Mouse (Mus musculus) limb, embryonic 15.5 days (tissue): Measurements from ENCODE around the gene Slc38a9. TPM values are rescaled to one million over a fixed set of nuclear protein-coding genes. Genes with fewer than 3 reads are reported as not detected.
A peak's percentile ranks its signal among the peaks of the same experiment; 100 is the strongest.

Experiments
- ATAC-seq: fragments of 200-750 bp; cut with Nextera tagmentation; 2 replicates; pipeline ENCODE4 v1.8.0; 2017; ENCODE audit warnings: low read depth, moderate TSS enrichment; ENCODE audit not compliant: insufficient number of reproducible peaks, low FRiP score, low TSS enrichment
- H3K27ac ChIP-seq: fragments of 300-500 bp; sonication (generic); 2 replicates; pipeline ENCODE4 v1.5.1; 2015; ENCODE audit warnings: moderate library complexity, mild to moderate bottlenecking, inconsistent platforms
- H3K27me3 ChIP-seq: fragments of 300-500 bp; sonication (generic); 2 replicates; pipeline ENCODE4 v1.6.1; 2015; ENCODE audit warnings: inconsistent platforms
- H3K36me3 ChIP-seq: fragments of 300-500 bp; sonication (generic); 2 replicates; pipeline ENCODE4 v1.6.1; 2015; ENCODE audit warnings: inconsistent platforms
- H3K4me1 ChIP-seq: fragments of 300-500 bp; sonication (generic); 2 replicates; pipeline ENCODE4 v1.6.1; 2015; ENCODE audit warnings: inconsistent platforms
- H3K4me2 ChIP-seq: fragments of 300-500 bp; sonication (generic); 2 replicates; pipeline ENCODE4 v1.6.1; 2015; ENCODE audit warnings: mild to moderate bottlenecking, inconsistent platforms
- H3K4me3 ChIP-seq: fragments of 300-500 bp; sonication (generic); 2 replicates; pipeline ENCODE4 v1.5.1; 2015; ENCODE audit warnings: mild to moderate bottlenecking, inconsistent platforms
- H3K9ac ChIP-seq: fragments of 300-500 bp; sonication (generic); 2 replicates; pipeline ENCODE4 v1.6.1; 2015; ENCODE audit warnings: inconsistent platforms
- H3K9me3 ChIP-seq: fragments of 300-500 bp; sonication (generic); 2 replicates; pipeline ENCODE4 v1.6.1; 2016; ENCODE audit warnings: inconsistent platforms
- WGBS: fragments of 180-500 bp; shearing (Covaris S2); methylation state at CpG from one replicate; pipeline ENCODE4 v1.1.7; 2015; 5-methylcytosine and 5-hydroxymethylcytosine counted together
- polyA plus RNA-seq: library from polyadenylated mRNA; unstranded; fragments of >200 nt; fragmentation: Nextera tagmentation; extraction: Ambion mirVana; gene quantifications from 2 replicates; pipeline ENCODE4 v1.2.1, GENCODE M21; 2015

Gene Slc38a9
- polyA plus RNA-seq = 17.0 and 17.9 TPM in 2 replicates

GRCm38 (mm10) chr13:112660574-112661381, at the start of gene Slc38a9:
Gene Slc38a9, plus strand, starts transcription at chr13:112660751.
- WGBS = under 1% methylated on average over 33 of the region's 33 CpGs
- Histone ChIP-seq H3K4me3 (peak within 1 kb of the TSS; percentile 74), H3K9me3 (no peaks in the 10 kb centered on the region), H3K4me2 (peak within 1 kb of the TSS; percentile 84), H3K4me1 (peaks cover 11% of the 10 kb centered on the region; the same call in 1 of the 2 replicates), H3K9ac (peak within 1 kb of the TSS; percentile 63), H3K36me3 (no peaks in the 10 kb centered on the region), H3K27ac (peak within 1 kb of the TSS; percentile 65), H3K27me3 (no peaks in the 10 kb centered on the region)
- peak; percentile 98 for ATAC-seq

GRCm38 (mm10) chr13:112621592-112621991, 39.0 kb upstream of the Slc38a9 start:
- ATAC-seq = no peak
- Histone ChIP-seq H3K27me3 (peaks cover 3% of the 10 kb centered on the region), H3K4me2 (no peak overlapping the region), H3K9ac (no peak overlapping the region), H3K9me3 (no peaks in the 10 kb centered on the region), H3K36me3 (no peaks in the 10 kb centered on the region), H3K4me1 (no peaks in the 10 kb centered on the region), H3K4me3 (no peak overlapping the region), H3K27ac (no peak overlapping the region)
- WGBS = 36% methylated on average over 3 of the region's 3 CpGs

GRCm38 (mm10) chr13:112623656-112624055, 36.9 kb upstream of the Slc38a9 start:
- Histone ChIP-seq H3K4me3 (no peak overlapping the region), H3K4me2 (no peak overlapping the region), H3K27me3 (no peaks in the 10 kb centered on the region; the same call in 1 of the 2 replicates), H3K36me3 (no peaks in the 10 kb centered on the region), H3K9me3 (no peaks in the 10 kb centered on the region), H3K27ac (no peak overlapping the region), H3K4me1 (no peaks in the 10 kb centered on the region), H3K9ac (no peak overlapping the region)
- ATAC-seq = no peak
- 57% methylated on average over 7 of the region's 7 CpGs for WGBS

- H3K4me2 ChIP-seq = no peak overlapping the region
- 74% methylated on average over 3 of the region's 3 CpGs for whole genome bisulfite sequencing
- no peak for ATAC-seq
- H3K9ac ChIP-seq = no peak overlapping the region
- no peak overlapping the region for H3K27ac ChIP-seq
- H3K4me1 ChIP-seq = no peaks in the 10 kb centered on the region
- no peaks in the 10 kb centered on the region for H3K36me3 ChIP-seq
- H3K27me3 ChIP-seq = no peaks in the 10 kb centered on the region; the same call in 1 of the 2 replicates
- no peaks in the 10 kb centered on the region for H3K9me3 ChIP-seq
- H3K4me3 ChIP-seq = no peak overlapping the region
Measured at GRCm38 (mm10) chr13:112624622-112625021, 35.9 kb upstream of the Slc38a9 start.

- Histone ChIP-seq H3K4me2 (no peak overlapping the region), H3K27ac (no peak overlapping the region), H3K4me1 (no peaks in the 10 kb centered on the region), H3K9ac (no peak overlapping the region), H3K36me3 (no peaks in the 10 kb centered on the region), H3K27me3 (no peaks in the 10 kb centered on the region; the same call in 1 of the 2 replicates), H3K9me3 (no peaks in the 10 kb centered on the region), H3K4me3 (no peak overlapping the region)
- no peak for ATAC-seq
Measured at GRCm38 (mm10) chr13:112625566-112625965, 35.0 kb upstream of the Slc38a9 start.

- Histone ChIP-seq H3K27me3 (no peaks in the 10 kb centered on the region), H3K4me1 (no peaks in the 10 kb centered on the region), H3K9me3 (no peaks in the 10 kb centered on the region), H3K27ac (no peak overlapping the region), H3K4me2 (no peak overlapping the region), H3K36me3 (no peaks in the 10 kb centered on the region), H3K4me3 (no peak overlapping the region), H3K9ac (no peak overlapping the region)
- 70% methylated on average over 7 of the region's 7 CpGs for WGBS
- ATAC-seq = no peak
Measured at GRCm38 (mm10) chr13:112635174-112635837, 25.2 kb upstream of the Slc38a9 start.

- WGBS = 52% methylated on average over 3 of the region's 3 CpGs
- no peaks in the 10 kb centered on the region for H3K9me3 ChIP-seq
- H3K36me3 ChIP-seq = no peaks in the 10 kb centered on the region
- H3K4me3 ChIP-seq = no peak overlapping the region
- no peak overlapping the region; the same call in 1 of the 2 replicates for H3K27ac ChIP-seq
- H3K4me1 ChIP-seq = no peaks in the 10 kb centered on the region
- H3K9ac ChIP-seq = no peak overlapping the region
- H3K4me2 ChIP-seq = no peak overlapping the region
- no peak for ATAC-seq
- no peaks in the 10 kb centered on the region for H3K27me3 ChIP-seq
Measured at GRCm38 (mm10) chr13:112636498-112636897, 24.1 kb upstream of the Slc38a9 start.

- no peaks in the 10 kb centered on the region for H3K36me3 ChIP-seq
- no peaks in the 10 kb centered on the region for H3K27me3 ChIP-seq
- no peaks in the 10 kb centered on the region for H3K4me1 ChIP-seq
- WGBS = 73% methylated on average over 4 of the region's 4 CpGs
- no peak overlapping the region for H3K9ac ChIP-seq
- ATAC-seq = no peak
- H3K4me2 ChIP-seq = no peak overlapping the region
- no peak overlapping the region for H3K4me3 ChIP-seq
- no peak overlapping the region for H3K27ac ChIP-seq
- H3K9me3 ChIP-seq = no peaks in the 10 kb centered on the region
Measured at GRCm38 (mm10) chr13:112639111-112639510, 21.4 kb upstream of the Slc38a9 start.

GRCm38 (mm10) chr13:112642897-112643296, 17.7 kb upstream of the Slc38a9 start:
- Histone ChIP-seq H3K4me1 (no peaks in the 10 kb centered on the region), H3K9me3 (no peaks in the 10 kb centered on the region), H3K4me3 (no peak overlapping the region), H3K27me3 (no peaks in the 10 kb centered on the region), H3K27ac (no peak overlapping the region), H3K9ac (no peak overlapping the region), H3K4me2 (no peak overlapping the region), H3K36me3 (no peaks in the 10 kb centered on the region)
- WGBS = 83% methylated on average over 3 of the region's 3 CpGs
- no peak for ATAC-seq

GRCm38 (mm10) chr13:112644996-112645395, 15.6 kb upstream of the Slc38a9 start:
- Histone ChIP-seq H3K9me3 (no peaks in the 10 kb centered on the region), H3K9ac (no peak overlapping the region), H3K4me2 (no peak overlapping the region), H3K27me3 (no peaks in the 10 kb centered on the region), H3K4me1 (no peaks in the 10 kb centered on the region), H3K27ac (no peak overlapping the region), H3K36me3 (no peaks in the 10 kb centered on the region), H3K4me3 (no peak overlapping the region)
- WGBS = 77% methylated on average over 3 of the region's 3 CpGs
- ATAC-seq = no peak

- no peak for ATAC-seq
- no peak overlapping the region for H3K27ac ChIP-seq
- H3K36me3 ChIP-seq = no peaks in the 10 kb centered on the region
- WGBS = 75% methylated on average over 1 of the region's 1 CpGs
- H3K27me3 ChIP-seq = no peaks in the 10 kb centered on the region
- no peaks in the 10 kb centered on the region for H3K9me3 ChIP-seq
- no peak overlapping the region for H3K9ac ChIP-seq
- no peak overlapping the region for H3K4me3 ChIP-seq
- H3K4me1 ChIP-seq = no peaks in the 10 kb centered on the region
- no peak overlapping the region for H3K4me2 ChIP-seq
Measured at GRCm38 (mm10) chr13:112645529-112646186, 14.9 kb upstream of the Slc38a9 start.

GRCm38 (mm10) chr13:112651183-112651582, 9.4 kb upstream of the Slc38a9 start:
- Histone ChIP-seq H3K9ac (no peak overlapping the region), H3K36me3 (no peaks in the 10 kb centered on the region), H3K4me2 (no peak overlapping the region), H3K9me3 (no peaks in the 10 kb centered on the region; the same call in 1 of the 2 replicates), H3K27ac (no peak overlapping the region), H3K27me3 (no peaks in the 10 kb centered on the region), H3K4me1 (no peaks in the 10 kb centered on the region), H3K4me3 (no peak overlapping the region)
- whole genome bisulfite sequencing = 77% methylated on average over 3 of the region's 3 CpGs
- no peak for ATAC-seq
